Mouse (Mus musculus): ENCODE measurements at regions not wholly inside any gene's neighbourhood (a gene's known extent, or its start where the extent isn't known, plus 50 kb on each side); places are given as distances from the start of the nearest gene placed in this dataset.

DNA sequence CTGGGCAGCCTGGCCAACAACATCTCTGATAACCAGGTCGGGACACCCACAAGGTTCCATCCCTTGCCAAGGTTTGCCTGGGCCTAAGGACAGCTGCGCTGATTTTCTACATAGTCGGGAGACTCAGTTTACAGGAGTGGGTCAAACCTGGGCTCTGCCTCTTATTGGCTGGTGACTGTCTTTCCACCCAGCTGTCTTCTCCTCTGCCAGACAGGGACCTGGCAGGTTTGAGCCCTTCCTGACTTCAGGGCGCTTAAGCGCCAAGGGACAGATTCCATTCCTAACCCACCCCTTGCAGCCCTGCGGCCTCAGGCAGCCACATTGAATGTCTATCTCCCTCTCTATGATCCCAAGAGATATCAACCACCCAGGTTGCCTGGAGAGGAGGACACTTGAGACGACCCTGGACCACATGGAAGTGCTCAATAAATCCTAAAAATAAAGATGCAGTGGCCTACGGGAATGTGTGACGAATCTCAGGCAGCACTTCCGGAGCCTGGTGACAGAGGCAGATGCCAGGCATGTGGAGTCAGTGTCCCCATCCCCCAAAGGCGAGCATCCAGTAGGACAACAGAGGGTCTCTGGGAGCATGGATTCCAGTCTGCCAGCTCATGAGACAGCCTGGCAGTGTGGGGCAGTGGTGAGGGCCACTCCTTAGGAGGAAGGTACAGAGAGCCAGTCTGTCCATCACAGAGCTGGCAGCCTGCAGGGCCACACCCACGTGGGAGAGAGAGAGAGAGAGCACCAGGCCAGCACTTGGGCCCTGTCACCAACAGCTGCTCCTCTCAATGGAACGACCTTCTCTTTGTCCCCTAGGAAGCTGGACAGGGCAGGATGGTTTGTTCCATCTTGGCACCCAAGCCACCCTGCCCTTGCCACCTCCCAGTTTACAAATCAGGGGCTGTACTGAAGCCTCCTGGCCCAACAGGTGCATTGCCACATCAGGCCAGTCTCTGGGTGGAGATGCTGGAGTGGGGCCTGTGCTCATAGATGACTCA, 63.8 kb upstream of the Slc6a6 start:
- Histone ChIP-seq H3K27me3 (replicated peaks) (no peaks in the 10 kb centered on the region), H3K4me2 (no peak overlapping the region), H3K27ac (replicated peaks) (no peak overlapping the region), H3K4me1 (peaks cover 23% of the 10 kb centered on the region), H3K36me3 (no peaks in the 10 kb centered on the region), H3K9me3 (replicated peaks) (no peaks in the 10 kb centered on the region), H3K9ac (replicated peaks) (no peak overlapping the region), H3K4me3 (replicated peaks) (no peak overlapping the region)
- ATAC-seq (ENCODE audit: low FRiP score), result no peak
- WGBS, result 82% methylated on average over 13 of the region's 13 CpGs

- Histone ChIP-seq H3K27me3 (replicated peaks) (no peaks in the 10 kb centered on the region), H3K9ac (replicated peaks) (no peak overlapping the region), H3K4me3 (replicated peaks) (no peak overlapping the region), H3K4me1 (peaks cover 14% of the 10 kb centered on the region), H3K9me3 (replicated peaks) (no peaks in the 10 kb centered on the region), H3K4me2 (no peak overlapping the region), H3K36me3 (no peaks in the 10 kb centered on the region), H3K27ac (replicated peaks) (no peak overlapping the region)
- 88% methylated on average over 3 of the region's 3 CpGs for WGBS
- ATAC-seq (ENCODE audit: low FRiP score), result no peak
These were observed 62.4 kb upstream of the Slc6a6 start for GRCm38 (mm10) chr6:91621437-91621836.

DNA sequence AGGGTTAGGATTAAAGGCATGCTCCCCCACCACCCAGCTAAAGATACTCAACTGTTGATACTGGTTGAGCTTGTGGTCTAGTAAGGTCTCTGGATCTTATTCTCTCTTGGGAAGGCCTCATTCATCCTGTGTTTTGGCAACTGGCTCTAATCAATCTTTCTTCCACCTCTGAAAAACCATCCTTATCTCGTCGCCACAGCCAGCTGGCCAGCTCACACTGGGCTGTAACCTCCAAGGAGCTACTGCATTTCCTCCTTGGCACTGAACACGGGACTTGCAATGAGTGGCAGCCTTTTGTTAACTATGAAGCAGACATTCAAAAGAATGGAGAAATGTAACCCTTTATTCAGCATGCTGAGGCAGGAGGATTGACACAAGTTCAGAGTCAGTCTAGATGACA, 61.4 kb upstream of the Slc6a6 start:
- H3K4me1 ChIP-seq, result peaks cover 5% of the 10 kb centered on the region
- H3K36me3 ChIP-seq, result no peaks in the 10 kb centered on the region
- H3K4me2 ChIP-seq, result no peak overlapping the region
- H3K27me3 ChIP-seq (replicated peaks), result no peaks in the 10 kb centered on the region
- H3K4me3 ChIP-seq (replicated peaks), result no peak overlapping the region
- H3K9ac ChIP-seq (replicated peaks), result no peak overlapping the region
- no peaks in the 10 kb centered on the region for H3K9me3 ChIP-seq (replicated peaks)
- no peak overlapping the region for H3K27ac ChIP-seq (replicated peaks)
- ATAC-seq (ENCODE audit: low FRiP score), result no peak
- WGBS, result 83% methylated on average over 3 of the region's 3 CpGs

DNA sequence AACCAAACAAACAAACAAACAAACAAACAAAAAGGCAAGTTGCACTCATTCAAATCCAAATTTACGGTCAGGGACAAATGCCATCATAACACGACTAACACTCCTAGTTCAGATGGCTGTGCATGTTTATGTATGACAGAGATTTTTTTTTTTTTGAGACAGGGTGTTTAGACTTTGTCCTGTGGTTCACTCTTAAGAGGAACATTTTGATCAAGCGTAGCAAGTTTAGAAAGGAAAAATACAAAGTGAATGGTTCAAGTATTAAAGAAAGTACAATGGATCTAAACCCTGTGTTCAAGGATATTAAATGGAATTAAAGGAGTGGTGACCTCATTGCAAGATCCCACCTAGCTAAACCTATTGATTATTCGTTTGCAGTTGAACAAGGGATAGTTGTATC, 60.2 kb upstream of the Slc6a6 start:
- no peaks in the 10 kb centered on the region for H3K4me1 ChIP-seq
- H3K9me3 ChIP-seq (replicated peaks), result no peaks in the 10 kb centered on the region
- H3K4me3 ChIP-seq (replicated peaks), result no peak overlapping the region
- no peaks in the 10 kb centered on the region for H3K27me3 ChIP-seq (replicated peaks)
- no peak overlapping the region for H3K4me2 ChIP-seq
- WGBS, result 92% methylated on average over 4 of the region's 4 CpGs
- no peaks in the 10 kb centered on the region for H3K36me3 ChIP-seq
- no peak overlapping the region for H3K9ac ChIP-seq (replicated peaks)
- H3K27ac ChIP-seq (replicated peaks), result no peak overlapping the region
- no peak for ATAC-seq (ENCODE audit: low FRiP score)

DNA sequence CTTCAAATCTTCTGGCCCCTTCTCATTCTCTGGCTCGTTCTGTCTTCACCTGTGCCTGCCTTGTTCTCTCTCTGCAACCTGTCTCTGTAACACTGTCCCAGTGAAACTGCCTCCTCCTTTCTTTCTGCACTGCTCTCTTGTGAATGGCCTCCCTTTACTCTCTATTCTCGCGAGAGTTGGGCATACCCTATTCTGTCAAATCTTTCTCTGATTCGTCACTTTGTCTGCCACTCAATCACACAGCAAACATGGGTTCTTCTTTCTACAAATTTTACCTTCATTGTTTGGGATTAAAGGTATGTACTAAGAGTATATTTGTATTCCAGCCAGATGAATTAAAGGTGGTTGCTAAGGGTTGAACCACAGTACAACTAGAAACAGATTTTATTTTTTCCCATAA, 54.6 kb upstream of the Slc6a6 start:
- H3K9me3 ChIP-seq (replicated peaks), result no peaks in the 10 kb centered on the region
- H3K4me2 ChIP-seq, result no peak overlapping the region
- WGBS, result 86% methylated on average over 4 of the region's 4 CpGs
- H3K9ac ChIP-seq (replicated peaks), result no peak overlapping the region
- no peaks in the 10 kb centered on the region for H3K4me1 ChIP-seq
- H3K36me3 ChIP-seq, result no peaks in the 10 kb centered on the region
- H3K27me3 ChIP-seq (replicated peaks), result no peaks in the 10 kb centered on the region
- no peak overlapping the region for H3K27ac ChIP-seq (replicated peaks)
- no peak for ATAC-seq (ENCODE audit: low FRiP score)
- no peak overlapping the region for H3K4me3 ChIP-seq (replicated peaks)

DNA sequence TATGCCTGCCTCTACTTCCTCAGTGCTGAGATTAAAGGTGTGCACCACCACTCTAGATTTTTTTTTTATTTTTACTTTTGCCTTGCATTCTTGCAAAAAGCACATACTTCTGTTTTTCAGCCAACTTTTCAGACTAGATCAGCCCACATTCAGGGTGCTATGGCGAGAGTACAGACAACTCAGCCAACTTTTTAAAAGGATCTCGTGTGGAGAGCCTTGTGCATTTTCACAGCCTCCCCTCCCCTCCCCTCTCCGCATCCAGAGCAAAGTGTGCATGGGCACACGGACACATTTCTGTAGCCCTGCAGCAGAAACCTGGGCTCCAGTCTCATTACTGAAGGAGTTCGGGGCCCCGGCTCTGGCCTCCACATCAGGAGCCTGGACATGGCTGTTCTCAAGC, 52.6 kb upstream of the Slc6a6 start:
- no peaks in the 10 kb centered on the region for H3K9me3 ChIP-seq (replicated peaks)
- H3K4me2 ChIP-seq, result no peak overlapping the region
- H3K9ac ChIP-seq (replicated peaks), result no peak overlapping the region
- H3K27ac ChIP-seq (replicated peaks), result no peak overlapping the region
- WGBS, result 95% methylated on average over 6 of the region's 6 CpGs
- H3K4me1 ChIP-seq, result no peaks in the 10 kb centered on the region
- no peaks in the 10 kb centered on the region for H3K36me3 ChIP-seq
- no peak for ATAC-seq (ENCODE audit: low FRiP score)
- H3K27me3 ChIP-seq (replicated peaks), result no peaks in the 10 kb centered on the region
- H3K4me3 ChIP-seq (replicated peaks), result no peak overlapping the region
